Mouse (Mus musculus) spleen, postnatal 0 days (tissue): ENCODE results near the gene Atg2a. TPM values are rescaled to one million over a fixed set of nuclear protein-coding genes. Genes with fewer than 3 reads are reported as not detected.

ENCODE experiments used
- microRNA counts: library from miRNA; unstranded; fragments of <30 nt; microRNA quantifications from one replicate; lab custom pipeline; 2015
- polyA plus RNA-seq: library from polyadenylated mRNA; unstranded; fragments of >200 nt; fragmentation: Nextera tagmentation; extraction: Ambion mirVana; gene quantifications from 2 replicates; pipeline ENCODE4 v1.2.1, GENCODE M21; 2015

Gene Atg2a
- polyA plus RNA-seq, result 4.4 and 5.6 TPM in 2 replicates

DNA sequence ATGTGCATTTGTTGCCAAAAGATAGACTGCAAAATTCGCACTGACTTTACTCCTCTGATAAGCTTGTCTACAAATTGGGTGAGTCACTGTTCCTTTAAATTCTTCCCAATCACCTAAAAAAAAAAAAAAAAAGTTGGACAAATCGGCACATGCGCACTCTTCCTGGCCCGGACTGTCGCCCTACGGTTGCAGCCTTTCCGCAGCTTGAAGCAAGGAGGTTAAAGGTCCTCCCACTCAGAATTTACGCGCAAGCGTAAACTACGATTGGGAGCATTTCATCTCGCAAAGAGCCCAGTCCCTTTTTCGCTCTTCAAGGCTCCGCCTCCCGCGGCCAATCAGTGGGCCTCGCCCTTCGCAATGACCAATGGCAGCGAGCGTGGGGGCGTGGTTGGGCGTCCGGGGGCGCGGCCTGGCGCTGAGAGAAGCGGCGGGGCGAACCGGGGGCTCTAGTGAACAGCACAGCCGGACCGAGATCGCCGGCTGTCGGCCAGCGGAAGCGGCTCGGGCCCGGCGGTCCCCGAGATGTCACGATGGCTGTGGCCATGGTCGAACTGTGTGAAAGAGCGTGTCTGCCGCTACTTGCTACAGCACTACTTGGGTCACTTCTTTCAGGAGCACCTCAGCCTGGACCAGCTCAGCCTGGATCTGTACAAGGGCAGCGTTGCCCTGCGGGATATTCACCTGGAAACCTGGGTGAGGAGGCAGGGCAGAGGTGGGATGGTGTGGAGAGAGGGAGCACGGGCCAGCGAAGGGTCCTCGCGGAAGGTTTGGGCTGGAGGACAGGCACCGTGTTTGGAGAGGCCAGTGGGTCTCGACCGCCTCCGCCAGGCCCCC, at the start of gene Atg2a:
TSS of gene Atg2a (plus strand) at position 395 of the 834 bp plus-strand sequence.

DNA sequence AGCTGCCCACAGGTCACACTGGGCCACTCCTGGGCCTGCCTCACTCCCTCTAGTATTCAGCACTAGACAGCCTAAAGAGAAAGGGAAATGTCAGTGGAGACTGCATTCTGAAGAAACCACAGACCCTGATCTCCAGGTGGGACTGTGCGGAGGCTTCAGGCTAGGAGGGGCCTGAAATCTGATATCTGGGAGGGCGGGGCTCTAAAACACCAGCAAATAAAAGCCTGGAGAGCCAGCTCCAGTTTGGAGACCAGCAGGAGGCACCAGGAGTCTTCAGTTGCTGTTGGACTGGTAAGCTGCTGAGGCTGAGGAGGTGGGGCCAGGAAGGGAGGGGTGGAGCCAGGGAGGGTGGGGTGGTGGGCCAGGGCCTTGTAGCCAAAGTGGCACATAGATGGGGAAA, 15.3 kb upstream of the Atg2a start, which contains the start of gene Gpha2:
TSS of gene Gpha2 (plus strand) at position 246 of the 400 bp plus-strand sequence.

DNA sequence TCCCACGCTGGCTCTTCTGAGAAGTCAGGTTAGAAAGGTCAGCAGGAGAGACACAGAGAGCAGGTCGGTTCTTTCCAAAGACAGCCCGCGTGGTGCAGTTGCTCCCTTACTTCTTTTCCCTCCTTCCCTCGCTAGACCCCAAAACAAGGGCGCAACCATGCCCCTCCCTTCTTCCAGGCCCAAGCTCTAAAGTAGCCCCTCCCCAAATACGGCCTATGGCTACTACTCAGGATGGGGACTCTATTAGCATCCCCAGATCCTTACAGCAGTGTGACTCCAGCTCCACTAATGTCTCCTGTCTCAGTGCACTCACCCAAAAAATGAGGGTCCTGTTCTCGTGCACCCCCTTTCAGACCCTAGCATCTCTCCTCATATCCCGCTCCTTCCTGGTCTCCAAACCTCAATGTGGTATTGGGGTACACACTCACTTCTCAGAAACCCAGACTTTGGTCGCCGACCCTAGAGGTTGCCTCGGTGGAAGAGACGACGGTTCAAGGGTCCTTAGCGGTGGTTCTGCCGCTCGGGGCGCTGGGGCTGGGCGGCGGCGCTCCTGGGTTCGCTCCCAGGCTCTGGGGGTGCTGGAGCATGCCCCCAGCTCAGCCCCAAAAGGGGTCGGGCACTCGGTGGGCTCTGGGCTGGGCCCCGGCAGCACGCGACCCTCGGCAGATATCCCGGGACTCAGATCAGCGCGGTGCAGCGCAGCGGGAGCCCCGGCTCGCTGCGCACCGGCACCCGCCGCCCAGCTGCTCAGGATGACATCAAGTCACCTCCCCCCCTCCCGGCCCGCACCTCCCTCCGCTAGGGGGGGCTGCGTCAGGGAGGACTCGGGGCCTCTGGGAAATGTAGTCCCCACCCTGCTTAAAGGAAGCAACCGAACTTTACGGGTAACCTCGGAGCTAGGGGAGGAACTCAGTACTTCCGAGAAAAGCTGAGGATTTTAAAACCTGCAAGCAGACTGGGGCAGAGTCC, 6.1 kb upstream of the Atg2a start, which contains the start of gene Ppp2r5b:
TSS of gene Ppp2r5b (minus strand) at position 789 of the 969 bp plus-strand sequence.

DNA sequence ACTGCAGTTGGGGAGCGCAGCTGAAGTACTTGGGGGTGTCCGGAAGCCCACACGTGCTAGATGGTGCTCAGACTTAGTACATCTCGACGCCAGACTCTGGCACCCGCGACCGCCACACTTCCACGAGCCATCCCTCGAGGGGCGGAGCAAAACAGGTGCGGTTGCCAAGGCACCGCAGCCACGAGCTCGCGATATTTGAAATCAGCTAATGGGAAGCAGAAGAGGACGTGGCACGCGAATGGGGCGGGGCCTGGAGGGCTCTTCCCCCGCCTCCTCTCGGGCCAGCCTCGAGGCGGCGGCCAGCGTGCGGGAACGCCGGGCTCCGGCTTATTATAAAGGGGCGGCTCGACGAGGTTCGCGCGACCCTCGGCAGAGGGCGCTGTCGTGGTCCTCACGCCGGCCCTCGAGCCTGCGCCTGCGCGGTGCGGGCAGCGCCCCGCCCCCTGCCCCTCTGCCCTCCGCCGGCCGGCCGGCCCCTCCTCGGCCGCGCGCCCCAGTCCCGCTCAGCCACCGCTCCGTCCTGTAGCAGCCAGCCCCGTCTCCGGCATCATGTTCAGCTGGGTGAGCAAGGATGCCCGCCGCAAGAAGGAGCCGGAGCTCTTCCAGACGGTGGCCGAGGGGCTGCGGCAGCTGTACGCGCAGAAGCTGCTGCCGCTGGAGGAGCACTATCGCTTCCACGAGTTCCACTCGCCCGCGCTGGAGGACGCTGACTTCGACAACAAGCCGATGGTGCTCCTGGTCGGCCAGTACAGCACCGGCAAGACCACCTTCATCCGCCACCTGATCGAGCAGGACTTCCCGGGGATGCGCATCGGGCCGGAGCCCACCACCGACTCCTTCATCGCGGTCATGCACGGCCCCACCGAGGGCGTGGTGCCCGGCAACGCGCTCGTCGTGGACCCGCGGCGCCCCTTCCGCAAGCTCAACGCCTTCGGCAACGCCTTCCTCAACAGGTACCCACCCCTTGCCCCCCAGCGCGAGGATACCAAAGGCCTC, 35.3 kb downstream of the Atg2a start, which contains the start of gene Ehd1:
TSS of gene Ehd1 (plus strand) at position 300 of the 996 bp plus-strand sequence.

DNA sequence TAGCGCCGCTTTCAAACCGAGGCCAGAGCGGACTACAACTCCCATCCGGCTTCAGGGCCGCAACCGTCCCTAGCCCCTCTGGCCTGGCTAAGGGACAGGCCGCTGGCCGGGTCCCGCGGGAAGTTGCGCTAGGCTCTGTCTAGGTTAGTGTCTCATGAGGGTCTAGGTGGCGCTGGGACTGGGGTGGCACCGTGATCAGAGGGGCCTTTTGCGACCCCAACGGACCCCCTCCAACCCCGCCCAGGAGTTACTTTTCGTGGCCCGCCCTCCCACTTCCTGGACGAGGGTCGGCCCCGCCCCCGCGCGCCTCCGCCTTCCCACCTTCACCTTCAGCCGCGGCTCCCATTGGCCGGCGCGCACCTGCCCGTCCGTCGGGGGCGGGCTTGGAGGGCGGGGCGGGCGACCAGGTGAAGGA, 64.7 kb downstream of the Atg2a start, which contains the start of gene Cdc42bpg:
TSS of gene Cdc42bpg (plus strand) at position 320 of the 415 bp plus-strand sequence.

MicroRNAs within 50 kb of the gene (microRNA counts, 519-probe panel; counts per million panel counts)
- 88.3 counts per million for microRNA mmu-miR-192 (lab: Ali Mortazavi, UCI)

Other genes with a start within 250 kb of the Atg2a start
- gene Capn1, start 225.8 kb upstream of the Atg2a start, polyA plus RNA-seq, result 17.5 and 18.8 TPM in 2 replicates
- 13.7 and 15.3 TPM in 2 replicates for gene Syvn1, start 195.1 kb upstream of the Atg2a start, polyA plus RNA-seq
- 41.2 and 44.7 TPM in 2 replicates for gene Mrpl49, start 183.9 kb upstream of the Atg2a start, polyA plus RNA-seq
- gene Fau, start 183.8 kb upstream of the Atg2a start, polyA plus RNA-seq, result 972 and 981 TPM in 2 replicates
- 24.3 and 28.5 TPM in 2 replicates for gene Znhit2, start 180.5 kb upstream of the Atg2a start, polyA plus RNA-seq
- 3.8 and 3.9 TPM in 2 replicates for gene Tm7sf2, start 173.3 kb upstream of the Atg2a start, polyA plus RNA-seq
- gene Vps51, start 164.4 kb upstream of the Atg2a start, polyA plus RNA-seq, result 37.6 and 41.3 TPM in 2 replicates
- gene Tmem262, start 161.6 kb upstream of the Atg2a start, polyA plus RNA-seq, result not detected in 2 replicates
- gene Gm28374, start 159.4 kb upstream of the Atg2a start, polyA plus RNA-seq, result 0.28 and 0.61 TPM in 2 replicates
- 30.3 and 32.0 TPM in 2 replicates for gene Zfpl1, start 156.7 kb upstream of the Atg2a start, polyA plus RNA-seq
- gene Cdca5, start 156.7 kb upstream of the Atg2a start, polyA plus RNA-seq, result 38.6 and 42.9 TPM in 2 replicates
- 0.21 and 0.32 TPM in 2 replicates for gene AC131692.1, start 147.2 kb upstream of the Atg2a start, polyA plus RNA-seq
- 0.34 and 0.40 TPM in 2 replicates for gene Naaladl1, start 135.9 kb upstream of the Atg2a start, polyA plus RNA-seq
- 29.3 and 29.9 TPM in 2 replicates for gene Sac3d1, start 123.0 kb upstream of the Atg2a start, polyA plus RNA-seq
- 31.6 and 32.1 TPM in 2 replicates for gene Snx15, start 113.4 kb upstream of the Atg2a start, polyA plus RNA-seq
- gene Batf2, start 100.7 kb upstream of the Atg2a start, polyA plus RNA-seq, result 0.96 and 1.0 TPM in 2 replicates
- 37.1 and 37.2 TPM in 2 replicates for gene Arl2, start 100.1 kb upstream of the Atg2a start, polyA plus RNA-seq
- not detected in 2 replicates for gene Majin, start 57.3 kb upstream of the Atg2a start, polyA plus RNA-seq
- 0.17 and 0.22 TPM in 2 replicates for gene Gpha2, start 15.3 kb upstream of the Atg2a start, polyA plus RNA-seq
- gene Ppp2r5b, start 5.8 kb upstream of the Atg2a start, polyA plus RNA-seq, result 5.0 and 6.2 TPM in 2 replicates
- 66.5 and 75.4 TPM in 2 replicates for gene Ehd1, start 35.1 kb downstream of the Atg2a start, polyA plus RNA-seq
- gene Cdc42bpg, start 64.8 kb downstream of the Atg2a start, polyA plus RNA-seq, result 0.40 and 0.67 TPM in 2 replicates
- gene Men1, start 93.3 kb downstream of the Atg2a start, polyA plus RNA-seq, result 19.0 and 19.8 TPM in 2 replicates
- gene Map4k2, start 99.5 kb downstream of the Atg2a start, polyA plus RNA-seq, result 13.0 and 20.0 TPM in 2 replicates
- 66.4 and 69.6 TPM in 2 replicates for gene Sf1, start 122.0 kb downstream of the Atg2a start, polyA plus RNA-seq
- 6.7 and 9.0 TPM in 2 replicates for gene Pygm, start 142.7 kb downstream of the Atg2a start, polyA plus RNA-seq
- gene Rasgrp2, start 157.7 kb downstream of the Atg2a start, polyA plus RNA-seq, result 106 and 138 TPM in 2 replicates
- gene Nrxn2, start 177.1 kb downstream of the Atg2a start, polyA plus RNA-seq, result 0.66 and 0.89 TPM in 2 replicates